Mouse (Mus musculus) intestine, embryonic 14.5 days (tissue): ENCODE results near the gene Tmed10. TPM values are rescaled to one million over a fixed set of nuclear protein-coding genes. Genes with fewer than 3 reads are reported as not detected.

Experiments used
- ATAC-seq: fragments of 200-750 bp; cut with Nextera tagmentation; replicated peaks from 2 replicates; pipeline ENCODE4 v1.8.0; 2017; ENCODE audit warnings: low read depth, moderate number of reproducible peaks, moderate TSS enrichment, moderate library complexity; ENCODE audit not compliant: low FRiP score, low TSS enrichment
- DNase-seq: peaks from one replicate; pipeline ENCODE4 v3.0.0-alpha.2; 2018; ENCODE audit warnings: low spot score
- H3K27ac ChIP-seq: fragments of 300-500 bp; sonication (generic); 2 replicates; pipeline ENCODE4 v1.5.1; 2014; ENCODE audit warnings: low read depth, mild to moderate bottlenecking, control low read depth
- H3K27me3 ChIP-seq: fragments of 300-500 bp; sonication (generic); replicated peaks from 2 replicates; pipeline ENCODE4 v1.6.1; 2014; ENCODE audit warnings: low read length, control low read depth; ENCODE audit not compliant: control insufficient read depth, insufficient read depth
- H3K36me3 ChIP-seq: fragments of 300-500 bp; sonication (generic); 2 replicates; pipeline ENCODE4 v1.6.1; 2014; ENCODE audit warnings: low read length, control low read depth; ENCODE audit not compliant: control insufficient read depth, insufficient read depth
- H3K4me1 ChIP-seq: fragments of 300-500 bp; sonication (generic); replicated peaks from 2 replicates; pipeline ENCODE4 v1.6.1; 2014; ENCODE audit warnings: low read length, control low read depth, mixed read lengths; ENCODE audit not compliant: control insufficient read depth, insufficient read depth
- H3K4me2 ChIP-seq: fragments of 300-500 bp; sonication (generic); 2 replicates; pipeline ENCODE4 v1.6.1; 2014; ENCODE audit warnings: low read length
- H3K4me3 ChIP-seq: fragments of 300-500 bp; sonication (generic); 2 replicates; pipeline ENCODE4 v1.5.1; 2014; ENCODE audit warnings: low read depth, low read length, control low read depth, mixed read lengths
- H3K9ac ChIP-seq: fragments of 300-500 bp; sonication (generic); 2 replicates; pipeline ENCODE4 v1.6.1; 2014; ENCODE audit warnings: mild to moderate bottlenecking, low read length
- H3K9me3 ChIP-seq: fragments of 300-500 bp; sonication (generic); 2 replicates; pipeline ENCODE4 v1.6.1; 2016; ENCODE audit warnings: low read length, control low read depth; ENCODE audit not compliant: control insufficient read depth
- WGBS: fragments of 180-500 bp; shearing (Covaris S2); extraction: QIAGEN DNeasy Blood & Tissue Kit; methylation state at CpG from one replicate; pipeline ENCODE4 v1.1.7; 2014; 5-methylcytosine and 5-hydroxymethylcytosine counted together
- polyA plus RNA-seq: library from polyadenylated mRNA; unstranded; fragments of >200 nt; fragmentation: Nextera tagmentation; extraction: Ambion mirVana; gene quantifications from 2 replicates; pipeline ENCODE4 v1.2.1, GENCODE M21; 2014

The Tmed10 gene
- polyA plus RNA-seq, 1 experiment from 2014 or later, result 344 TPM

DNA sequence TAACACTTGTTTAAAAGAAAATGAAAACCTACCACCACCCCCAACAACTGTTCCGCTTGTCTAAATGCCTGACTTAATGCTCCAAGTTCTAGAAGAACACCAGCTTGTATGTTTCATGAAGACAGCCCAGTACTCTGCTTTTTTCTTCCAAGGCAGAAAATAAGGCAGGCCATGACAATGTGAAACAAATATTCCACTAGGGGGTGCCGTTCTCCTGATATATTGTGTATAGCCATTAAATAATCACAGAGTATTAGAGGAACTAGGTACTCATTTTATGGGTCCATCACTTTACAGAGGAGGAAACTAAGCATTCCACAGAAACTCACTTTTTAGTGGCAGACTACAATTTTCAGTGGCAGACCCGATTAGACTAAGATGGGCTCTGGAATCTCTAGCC lies 28.3 kb downstream of the Tmed10 start:
- Histone ChIP-seq H3K27ac (no peak overlapping the region), H3K9ac (no peak overlapping the region), H3K4me3 (no peak overlapping the region), H3K4me2 (no peak overlapping the region), H3K36me3 (peaks cover 54% of the 10 kb centered on the region), H3K9me3 (no peaks in the 10 kb centered on the region), H3K27me3 (no peaks in the 10 kb centered on the region), H3K4me1 (no peaks in the 10 kb centered on the region)
- WGBS, result 53% methylated on average over 3 of the region's 3 CpGs
- DNase-seq, result no peak
- no peak; the same call in 1 of the 2 replicates for ATAC-seq

- H3K27ac ChIP-seq, result no peak overlapping the region
- WGBS, result 90% methylated on average over 6 of the region's 6 CpGs
- ATAC-seq, result no peak
Observed at GRCm38 (mm10) chr12:85345559-85345958, 29.1 kb downstream of the Tmed10 start.

DNA sequence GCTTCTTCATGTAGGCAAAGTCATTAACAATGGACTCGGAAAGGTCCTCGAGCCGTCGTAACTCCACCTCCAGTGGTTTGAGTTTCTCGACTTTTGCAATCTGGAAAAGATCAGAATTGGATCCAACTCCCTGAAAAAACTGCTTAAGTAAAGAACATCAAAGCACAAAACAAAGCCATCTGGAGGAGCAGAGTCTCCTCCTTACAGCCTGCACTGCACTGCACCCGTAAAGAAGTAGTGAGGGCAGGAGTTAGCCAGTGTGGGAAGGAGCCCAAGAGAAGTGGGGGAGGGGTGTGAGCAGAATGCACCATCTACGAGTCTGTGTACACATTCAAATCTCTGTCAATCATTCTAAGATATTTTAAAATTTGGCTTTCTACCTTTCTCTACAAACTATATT lies 30.4 kb downstream of the Tmed10 start:
- no peak overlapping the region for H3K9ac ChIP-seq
- H3K4me2 ChIP-seq, result no peak overlapping the region
- H3K27ac ChIP-seq, result no peak overlapping the region
- no peak for ATAC-seq
- no peaks in the 10 kb centered on the region for H3K27me3 ChIP-seq
- H3K4me1 ChIP-seq, result 0 out of 2 replicates have a peak, but pooled peaks cover 5% of the 10 kb centered on the region
- WGBS, result 64% methylated on average over 7 of the region's 7 CpGs
- no peak for DNase-seq
- H3K4me3 ChIP-seq, result no peak overlapping the region
- H3K9me3 ChIP-seq, result no peaks in the 10 kb centered on the region
- peaks cover 40% of the 10 kb centered on the region for H3K36me3 ChIP-seq

More at GRCm38 (mm10) chr12:85345559-85345958, 29.1 kb downstream of the Tmed10 start:
- H3K4me3 ChIP-seq, result no peak overlapping the region
- peaks cover 52% of the 10 kb centered on the region for H3K36me3 ChIP-seq
- H3K27me3 ChIP-seq, result no peaks in the 10 kb centered on the region
- no peaks in the 10 kb centered on the region for H3K4me1 ChIP-seq
- no peak overlapping the region for H3K9ac ChIP-seq
- no peak for DNase-seq
- H3K9me3 ChIP-seq, result no peaks in the 10 kb centered on the region
- no peak overlapping the region for H3K4me2 ChIP-seq

DNA sequence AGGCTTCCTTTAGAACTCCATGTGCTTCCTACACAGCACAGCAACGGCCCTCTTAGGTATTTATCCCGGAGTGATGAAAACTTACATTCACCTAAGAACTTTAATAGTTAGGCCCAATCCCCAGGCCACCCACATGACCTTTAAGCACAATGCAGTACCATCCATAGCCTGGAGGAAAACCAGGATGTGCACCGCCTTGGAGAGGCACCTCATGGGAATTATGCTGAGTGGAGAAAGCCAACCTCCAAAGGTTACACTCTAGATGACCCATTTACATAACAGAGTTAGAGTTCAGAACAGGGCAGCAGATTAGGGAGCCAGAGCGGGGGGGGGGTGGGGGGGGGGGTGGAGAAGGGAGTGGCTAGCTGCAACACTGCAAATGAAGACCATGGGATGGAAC lies 32.3 kb downstream of the Tmed10 start:
- H3K9ac ChIP-seq, result no peak overlapping the region
- DNase-seq (no peak), ATAC-seq (no peak)
- H3K4me2 ChIP-seq, result no peak overlapping the region
- peaks cover 27% of the 10 kb centered on the region for H3K36me3 ChIP-seq
- H3K4me3 ChIP-seq, result no peak overlapping the region
- H3K27ac ChIP-seq, result no peak overlapping the region
- H3K9me3 ChIP-seq, result no peaks in the 10 kb centered on the region
- peaks cover 11% of the 10 kb centered on the region; the same call in 1 of the 2 replicates for H3K4me1 ChIP-seq
- no peaks in the 10 kb centered on the region for H3K27me3 ChIP-seq
- 77% methylated on average over 4 of the region's 4 CpGs for WGBS

DNA sequence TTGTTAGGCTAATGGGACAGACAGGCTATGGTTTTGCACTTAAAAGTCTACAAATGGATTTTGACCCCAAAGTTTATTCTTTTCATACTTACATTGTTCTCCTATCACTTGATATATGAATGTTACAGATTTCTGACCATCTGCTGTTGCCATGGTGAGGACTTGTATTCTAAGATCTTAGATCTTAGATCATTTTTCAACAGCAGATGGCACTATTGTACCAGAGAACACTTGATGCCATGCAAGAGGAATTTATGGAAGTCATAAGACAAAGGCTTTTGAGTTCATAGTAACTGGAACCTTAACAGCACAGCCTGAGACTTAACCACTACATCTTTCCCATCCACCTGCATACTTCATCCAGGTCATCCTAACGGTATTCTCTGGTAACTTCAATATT lies 33.5 kb downstream of the Tmed10 start:
- no peak for DNase-seq

GRCm38 (mm10) chr12:85339947-85340346 lies 34.7 kb downstream of the Tmed10 start:
- peak overlapping the region; percentile 59 for H3K4me2 ChIP-seq
- H3K9ac ChIP-seq, result no peak overlapping the region
- peak; percentile 58 for DNase-seq
- peaks cover 39% of the 10 kb centered on the region for H3K36me3 ChIP-seq
- H3K27ac ChIP-seq, result no peak overlapping the region
- ATAC-seq, result no peak
- H3K4me1 ChIP-seq, result peaks cover 11% of the 10 kb centered on the region; the same call in 1 of the 2 replicates
- H3K9me3 ChIP-seq, result no peaks in the 10 kb centered on the region
- peak overlapping the region; percentile 83; the same call in 1 of the 2 replicates for H3K4me3 ChIP-seq
- WGBS, result 43% methylated on average over 4 of the region's 4 CpGs
- no peaks in the 10 kb centered on the region for H3K27me3 ChIP-seq

More for the DNA sequence above, 33.5 kb downstream of the Tmed10 start:
- Histone ChIP-seq H3K27me3 (no peaks in the 10 kb centered on the region), H3K27ac (no peak overlapping the region), H3K9me3 (no peaks in the 10 kb centered on the region), H3K36me3 (peaks cover 30% of the 10 kb centered on the region), H3K4me2 (no peak overlapping the region), H3K4me1 (peaks cover 11% of the 10 kb centered on the region; the same call in 1 of the 2 replicates), H3K4me3 (no peak overlapping the region), H3K9ac (no peak overlapping the region)
- WGBS, result 45% methylated on average over 1 of the region's 1 CpGs
- no peak for ATAC-seq

DNA sequence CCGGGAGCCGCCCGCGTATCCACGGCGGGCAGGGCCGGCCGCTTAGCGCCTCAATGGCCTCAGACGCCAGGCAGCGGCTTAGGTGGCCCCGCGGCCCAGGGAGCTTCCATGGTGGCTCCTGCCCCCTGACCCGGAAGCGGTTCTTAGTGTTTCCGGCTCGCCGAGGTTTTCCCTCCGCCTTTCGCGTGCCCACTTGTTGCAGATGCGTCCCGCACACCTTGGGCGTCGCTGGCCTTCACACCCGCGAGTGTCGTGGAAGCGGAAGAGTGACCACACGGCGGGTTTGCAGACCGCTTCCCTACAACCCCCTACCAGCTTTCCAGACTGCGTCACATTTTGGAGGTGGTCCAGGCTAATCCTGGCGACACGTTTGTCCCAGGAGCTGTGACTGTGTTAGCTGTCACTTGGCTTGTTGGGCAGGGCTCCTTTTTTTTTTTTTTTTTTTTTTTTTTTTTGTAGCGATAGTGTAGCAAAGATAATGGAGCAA lies 35.4 kb downstream of the Tmed10 start, which contains the start of gene Nek9:
Gene Nek9 (minus strand): TSS at position 120 of the 487 bp plus-strand sequence.
- ATAC-seq (peak; percentile 84), DNase-seq (peak; percentile 99)
- peaks cover 40% of the 10 kb centered on the region for H3K36me3 ChIP-seq
- peak within 1 kb of the TSS; percentile 81 for H3K27ac ChIP-seq
- under 1% methylated on average over 36 of the region's 36 CpGs for WGBS
- peak within 1 kb of the TSS; percentile 96 for H3K9ac ChIP-seq
- H3K4me1 ChIP-seq, result peaks cover 11% of the 10 kb centered on the region; the same call in 1 of the 2 replicates
- H3K27me3 ChIP-seq, result no peaks in the 10 kb centered on the region
- peak within 1 kb of the TSS; percentile 83 for H3K4me3 ChIP-seq
- H3K9me3 ChIP-seq, result no peaks in the 10 kb centered on the region
- peak within 1 kb of the TSS; percentile 59 for H3K4me2 ChIP-seq

DNA sequence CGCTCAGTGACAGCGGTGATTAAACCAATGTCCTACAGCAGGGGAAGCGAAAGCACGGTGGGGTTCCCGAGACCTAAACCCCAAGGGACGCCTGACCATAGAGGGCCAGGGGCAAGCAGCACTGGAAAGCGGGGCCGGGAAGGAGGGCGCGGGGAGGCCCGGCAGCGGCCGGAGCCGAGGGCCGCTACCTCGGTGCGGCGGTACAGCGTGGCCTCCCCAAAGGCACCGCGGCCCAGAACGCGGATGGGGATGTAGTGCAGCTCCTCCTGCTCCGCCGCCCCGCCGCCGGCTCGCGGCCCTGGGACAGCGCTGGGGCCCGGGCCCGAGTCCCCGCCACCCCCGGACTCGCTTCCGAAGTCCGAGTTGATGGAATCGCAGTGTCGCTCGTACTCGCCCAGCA lies 35.8 kb downstream of the Tmed10 start:
- WGBS, result under 1% methylated on average over 33 of the region's 42 CpGs
- peak; percentile 79 for ATAC-seq

More for the DNA sequence above, 35.8 kb downstream of the Tmed10 start:
- no peak for DNase-seq
- H3K4me1 ChIP-seq, result peaks cover 11% of the 10 kb centered on the region; the same call in 1 of the 2 replicates
- no peaks in the 10 kb centered on the region for H3K9me3 ChIP-seq
- H3K27me3 ChIP-seq, result no peaks in the 10 kb centered on the region
- peak overlapping the region; percentile 83 for H3K4me3 ChIP-seq
- peak overlapping the region; percentile 81 for H3K27ac ChIP-seq
- H3K9ac ChIP-seq, result peak overlapping the region; percentile 96
- peak overlapping the region; percentile 59 for H3K4me2 ChIP-seq
- peaks cover 40% of the 10 kb centered on the region for H3K36me3 ChIP-seq
